Mouse (Mus musculus): ENCODE measurements around the gene Fbxo40.

DNA sequence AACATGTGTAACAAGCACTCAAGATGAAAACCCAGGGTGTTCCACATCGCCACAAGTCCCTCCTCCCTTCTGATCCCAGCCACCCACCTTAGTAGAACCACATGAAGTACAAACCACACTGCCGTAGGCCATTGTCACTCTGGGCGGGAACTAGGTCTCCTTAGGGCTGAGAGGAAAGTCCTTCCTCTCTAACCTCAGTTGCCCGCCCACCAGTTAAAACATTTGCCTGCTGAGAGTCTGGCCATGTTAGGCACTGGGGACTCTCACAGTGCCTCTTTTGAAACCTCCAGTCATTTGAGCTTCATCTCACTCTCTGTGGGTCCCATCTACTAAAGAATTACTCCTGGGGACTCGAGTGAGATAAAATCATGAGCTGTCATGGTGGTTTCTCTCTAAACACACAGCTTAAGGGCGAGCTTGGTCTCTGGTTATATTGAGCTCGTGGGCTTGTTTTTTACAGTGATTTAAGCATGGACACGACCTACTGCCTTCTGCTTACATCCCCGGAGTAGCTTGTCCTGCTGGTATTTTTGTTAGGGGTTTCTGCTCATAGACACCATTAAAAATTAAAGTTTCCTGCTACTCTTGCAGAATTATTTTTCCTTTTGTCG lies 62.7 kb downstream of the Fbxo40 start:
- TF ChIP-seq CTCF (IDR thresholded peaks at IDR 0.05; ENCODE audit: extremely low read depth, insufficient read length, insufficient replicate concordance, low read depth, low read length), result no peak
- no peak for TF ChIP-seq POLR2A (IDR thresholded peaks at IDR 0.05; ENCODE audit: low read depth, low read length)

Measured in small intestine, adult 2 months (tissue).